Mouse (Mus musculus): ENCODE results near the gene Rec8. TPM values are rescaled to one million over a fixed set of nuclear protein-coding genes. Genes with fewer than 3 reads are reported as not detected.

The Rec8 gene
- total RNA-seq, 2 experiments from 2014 or later, result 2.2 to 3.7 TPM

DNA sequence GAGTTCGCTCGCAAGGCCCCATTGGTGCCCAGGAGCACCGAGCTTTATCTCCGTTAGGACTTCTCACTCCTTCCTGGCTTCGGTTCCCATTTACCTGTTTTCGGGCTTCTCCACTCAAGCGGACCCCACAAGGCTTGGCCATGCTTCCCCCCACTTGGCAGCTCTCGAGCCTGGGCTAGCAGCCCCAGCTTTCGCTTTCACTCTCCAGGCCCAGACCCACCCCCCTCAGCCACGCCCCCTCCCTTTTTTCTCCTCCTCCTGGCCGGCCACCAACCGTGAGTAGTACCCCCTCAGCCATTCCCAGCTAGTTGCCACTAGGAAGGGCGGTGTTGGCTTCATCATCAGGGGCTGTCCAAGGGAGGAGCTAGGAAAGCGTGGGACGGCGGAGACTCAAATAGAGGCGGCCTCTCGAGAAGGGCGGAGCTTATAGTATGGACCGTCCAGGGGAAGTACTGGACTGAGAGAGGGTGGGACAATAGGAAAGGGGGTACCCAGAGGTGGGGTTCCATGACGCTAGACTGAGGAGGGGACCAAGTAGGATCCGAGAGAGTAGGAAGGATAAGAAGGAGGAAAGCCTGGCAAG is 27.0 kb upstream of the Rec8 start, which contains the start of gene Psme2:
Gene Psme2, minus strand, starts transcription at position 366 of the 583 bp plus-strand sequence.
- intact Hi-C loops (cut with DNase I), result loop anchor here (5.0 kb wide), 1 partner anchor 46 kb away; the partner anchor contains the start of genes Gm49378 and Ipo4

GRCm38 (mm10) chr14:55591331-55591891 is 26.4 kb upstream of the Rec8 start, which contains the start of gene Rnf31:
Gene Rnf31, plus strand, starts transcription at chr14:55591708.
- peak; percentile 93 to 98 for DNase-seq (ENCODE audit: low spot score in 2 of 2)
- intact Hi-C loops (cut with DNase I), result loop anchor here (5.0 kb wide), 1 partner anchor 46 kb away; the partner anchor contains the start of genes Gm49378 and Ipo4

More for the DNA sequence above, 27.0 kb upstream of the Rec8 start, which contains the start of gene Psme2:
- peak; percentile 88 to 97 for DNase-seq (ENCODE audit: low spot score in 2 of 2)

GRCm38 (mm10) chr14:55592226-55592625 is 25.6 kb upstream of the Rec8 start:
- intact Hi-C loops (cut with DNase I), result loop anchor here (5.0 kb wide), 1 partner anchor 45 kb away; the partner anchor contains the start of genes Gm49378 and Ipo4
- no peak for DNase-seq (ENCODE audit: low spot score in 2 of 2)

DNA sequence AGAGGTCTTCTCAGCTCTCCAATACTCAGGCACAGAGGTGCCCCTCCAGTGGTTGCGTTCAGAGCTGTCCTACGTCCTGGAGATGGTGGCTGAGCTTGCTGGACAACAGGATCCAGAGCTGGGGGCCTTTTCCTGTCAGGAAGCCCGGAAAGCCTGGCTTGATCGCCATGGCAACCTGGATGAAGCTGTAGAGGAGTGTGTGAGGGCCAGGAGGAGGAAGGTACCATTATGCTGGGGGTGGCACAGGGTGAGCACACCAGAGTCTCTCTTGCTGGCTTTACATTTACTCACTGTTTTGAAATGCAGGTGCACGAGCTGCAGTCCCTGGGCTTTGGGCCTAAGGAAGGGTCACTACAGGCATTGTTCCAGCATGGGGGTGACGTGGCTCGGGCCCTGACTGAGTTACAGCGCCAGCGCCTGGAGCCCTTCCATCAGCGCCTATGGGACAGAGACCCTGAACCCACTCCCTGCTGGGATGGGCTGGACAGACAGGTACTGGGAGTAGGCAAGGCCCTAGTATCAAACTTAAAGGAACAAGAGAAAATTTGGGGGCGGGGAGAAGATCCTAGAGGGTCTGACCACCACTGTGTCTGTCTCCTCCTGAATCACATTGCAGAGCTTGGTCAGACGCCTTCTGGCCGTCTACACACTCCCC is 21.7 kb upstream of the Rec8 start:
- peak in 1 of 2 experiments; percentile 46 for DNase-seq (ENCODE audit: low spot score in 2 of 2)
- intact Hi-C loops (cut with DNase I), result no loop called here

DNA sequence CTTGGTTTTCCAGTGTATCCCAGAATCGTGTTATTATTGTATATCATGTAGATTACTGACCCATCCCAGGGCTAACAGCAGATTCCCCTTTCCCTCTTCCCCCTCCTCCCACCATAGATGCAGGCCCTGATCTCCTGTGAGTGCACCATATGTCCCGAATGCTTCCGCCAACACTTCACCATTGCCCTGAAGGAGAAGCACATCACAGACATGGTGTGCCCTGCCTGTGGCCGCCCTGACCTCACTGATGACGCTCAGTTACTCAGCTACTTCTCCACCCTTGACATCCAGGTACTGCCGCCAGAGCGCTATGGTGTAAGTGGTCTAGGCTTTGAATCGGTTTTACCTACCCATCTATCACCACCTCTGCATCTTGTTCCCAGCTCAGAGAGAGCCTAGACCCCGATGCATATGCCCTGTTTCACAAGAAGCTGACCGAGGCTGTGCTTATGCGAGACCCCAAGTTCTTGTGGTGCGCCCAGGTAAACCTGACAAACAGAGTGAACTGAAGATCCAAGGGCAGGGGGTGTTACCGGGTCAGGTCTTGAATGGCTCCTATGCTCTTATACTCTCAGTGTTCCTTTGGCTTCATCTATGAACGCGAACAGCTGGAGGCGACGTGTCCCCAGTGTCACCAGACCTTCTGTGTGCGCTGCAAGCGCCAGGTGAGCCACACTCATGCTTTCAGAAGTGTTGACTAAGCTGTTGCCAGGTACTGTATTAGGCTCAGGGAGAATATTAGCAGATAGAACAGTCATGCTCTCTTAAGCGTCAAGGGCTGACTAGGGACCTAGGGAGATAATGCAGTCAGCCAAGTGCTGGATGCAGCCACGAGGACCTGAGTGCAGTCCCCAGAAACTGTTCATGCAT is 19.1 kb upstream of the Rec8 start:
- intact Hi-C loops (cut with DNase I), result no loop called here
- no peak for DNase-seq (ENCODE audit: low spot score in 2 of 2)

DNA sequence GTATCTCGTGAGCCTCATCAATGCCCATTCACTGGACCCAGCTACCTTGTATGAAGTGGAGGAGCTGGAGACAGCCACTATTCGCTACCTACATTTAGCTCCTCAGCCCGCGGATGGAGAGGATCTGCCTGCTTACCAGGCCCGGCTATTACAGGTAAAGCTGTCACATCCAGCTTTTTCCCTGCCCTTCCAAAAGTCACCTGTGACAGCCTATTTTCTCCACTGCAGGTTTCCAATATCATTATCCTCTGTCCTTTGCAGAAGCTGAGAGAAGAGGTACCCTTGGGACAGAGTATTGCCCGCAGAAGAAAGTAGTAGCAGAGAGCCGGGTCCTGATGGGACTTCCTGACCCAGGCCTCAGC is 14.6 kb upstream of the Rec8 start, which contains the start of gene Irf9:
Gene Irf9, plus strand, starts transcription at position 301 of the 362 bp plus-strand sequence.
- intact Hi-C loops (cut with DNase I), result no loop called here

DNA sequence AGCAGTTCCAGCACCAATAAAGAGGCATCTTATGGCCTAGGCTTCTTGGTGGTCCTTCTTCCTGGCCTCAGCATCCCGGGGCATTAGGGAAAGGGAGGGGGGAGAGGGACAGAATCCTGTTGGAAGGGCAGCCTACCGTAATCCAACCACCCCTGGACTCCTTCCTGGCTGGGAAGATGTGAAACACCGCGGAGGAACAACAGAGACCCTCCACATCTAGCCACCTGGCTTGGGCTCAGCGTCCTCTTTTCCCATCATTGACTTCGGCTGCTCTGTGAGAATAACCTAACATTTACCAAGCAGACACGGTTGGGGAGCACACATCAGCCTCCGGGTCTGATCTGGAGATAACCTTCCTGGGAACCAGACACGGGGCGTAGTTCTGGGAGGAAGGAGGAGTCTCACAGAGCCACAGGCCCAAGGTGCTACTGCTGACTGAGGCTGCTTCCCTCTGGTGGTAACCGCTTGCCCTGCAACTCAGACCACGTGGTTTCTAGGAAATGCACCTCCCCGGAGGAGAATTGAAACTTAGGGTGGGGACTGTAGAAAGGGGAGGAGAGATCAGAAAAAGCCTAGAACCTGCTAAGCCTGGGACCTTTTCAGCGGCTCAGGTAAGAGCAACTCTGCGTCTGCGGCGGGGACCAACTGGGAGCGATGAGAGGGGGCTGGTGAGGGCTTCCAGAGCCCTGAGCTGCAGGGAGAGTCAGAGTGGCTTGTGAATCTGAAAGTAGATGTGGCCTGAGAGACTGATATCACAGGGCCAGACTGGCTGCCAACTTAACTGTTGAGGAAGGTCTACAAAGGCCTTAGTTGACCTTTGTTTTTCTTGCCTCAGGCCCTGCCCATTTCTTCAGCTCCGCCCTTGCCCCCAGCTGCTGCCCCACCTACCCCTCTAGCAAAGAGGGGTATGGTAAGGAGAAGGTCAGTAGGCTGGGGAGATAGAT is 13.9 kb upstream of the Rec8 start:
- intact Hi-C loops (cut with DNase I), result loop anchor here (2.0 kb wide), 1 partner anchor 31 kb away; the partner anchor contains the start of gene Ipo4
- DNase-seq (ENCODE audit: low spot score in 2 of 2), result peak; percentile 83 to 92

More for the DNA sequence above, 14.6 kb upstream of the Rec8 start, which contains the start of gene Irf9:
- DNase-seq (ENCODE audit: low spot score in 2 of 2), result no peak

DNA sequence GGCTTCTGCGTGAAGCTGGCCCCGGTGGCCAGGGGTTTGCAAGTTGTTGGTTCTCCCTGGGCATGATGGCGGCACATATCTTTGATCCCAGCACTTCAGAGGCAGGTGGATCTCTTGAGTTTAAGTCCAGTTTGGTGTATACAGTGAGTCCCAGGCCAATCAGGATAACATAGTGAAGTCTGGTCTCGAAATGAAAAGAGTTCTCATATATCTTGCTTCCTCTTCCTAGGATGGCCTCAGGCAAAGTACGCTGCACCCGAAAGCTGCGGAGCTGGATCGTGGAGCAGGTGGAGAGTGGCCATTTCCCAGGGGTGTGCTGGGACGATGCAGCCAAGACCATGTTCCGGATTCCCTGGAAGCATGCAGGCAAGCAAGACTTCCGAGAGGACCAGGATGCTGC is 13.0 kb upstream of the Rec8 start:
- DNase-seq (ENCODE audit: low spot score in 2 of 2), result no peak
- intact Hi-C loops (cut with DNase I), result loop anchor here (2.0 kb wide), 1 partner anchor 30 kb away; the partner anchor contains the start of gene Ipo4

DNA sequence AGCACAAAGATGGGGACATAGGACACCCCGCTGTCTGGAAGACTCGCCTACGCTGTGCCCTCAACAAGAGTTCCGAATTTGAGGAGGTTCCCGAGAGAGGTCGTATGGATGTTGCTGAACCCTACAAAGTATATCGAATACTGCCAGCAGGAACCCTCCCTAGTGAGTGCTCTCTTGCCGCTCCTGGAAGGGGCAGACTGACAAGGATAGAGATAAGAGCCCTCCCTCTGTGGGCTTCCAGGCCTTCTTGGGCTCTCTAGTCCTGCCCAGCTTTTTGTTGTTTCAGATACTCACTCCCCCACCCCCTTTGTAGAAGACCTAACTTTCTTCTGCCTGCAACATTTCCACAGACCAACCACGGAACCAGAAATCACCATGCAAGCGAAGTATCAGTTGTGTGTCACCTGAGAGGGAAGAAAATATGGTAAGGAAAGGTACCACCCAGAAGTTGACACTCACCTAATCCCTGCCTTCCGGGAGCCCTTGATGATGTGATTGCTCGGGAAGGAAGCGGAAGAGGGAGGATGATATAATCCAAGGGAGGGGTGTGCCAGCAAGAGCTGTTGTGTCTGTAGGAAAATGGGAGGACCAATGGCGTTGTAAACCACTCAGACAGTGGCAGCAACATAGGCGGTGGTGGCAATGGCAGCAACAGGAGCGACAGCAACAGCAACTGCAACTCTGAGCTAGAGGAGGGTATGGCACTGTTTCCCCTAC is 11.9 kb upstream of the Rec8 start:
- intact Hi-C loops (cut with DNase I), result loop anchor here (2.0 kb wide), 1 partner anchor 29 kb away; the partner anchor contains the start of gene Ipo4
- DNase-seq (ENCODE audit: low spot score in 2 of 2), result no peak

GRCm38 (mm10) chr14:55608339-55608738 is 9.5 kb upstream of the Rec8 start:
- intact Hi-C loops (cut with DNase I), result no loop called here
- DNase-seq (ENCODE audit: low spot score in 2 of 2), result no peak

- DNase-seq (ENCODE audit: low spot score in 2 of 2), result no peak
- intact Hi-C loops (cut with DNase I), result no loop called here
Observed at GRCm38 (mm10) chr14:55613346-55613745, 4.5 kb upstream of the Rec8 start.

GRCm38 (mm10) chr14:55614565-55615178 is 3.2 kb upstream of the Rec8 start:
- intact Hi-C loops (cut with DNase I), result no loop called here
- DNase-seq (ENCODE audit: low spot score in 2 of 2), result no peak

- intact Hi-C loops (cut with DNase I), result no loop called here
- DNase-seq (ENCODE audit: low spot score in 2 of 2), result no peak
Observed at GRCm38 (mm10) chr14:55615876-55616275, 2.0 kb upstream of the Rec8 start.

DNA sequence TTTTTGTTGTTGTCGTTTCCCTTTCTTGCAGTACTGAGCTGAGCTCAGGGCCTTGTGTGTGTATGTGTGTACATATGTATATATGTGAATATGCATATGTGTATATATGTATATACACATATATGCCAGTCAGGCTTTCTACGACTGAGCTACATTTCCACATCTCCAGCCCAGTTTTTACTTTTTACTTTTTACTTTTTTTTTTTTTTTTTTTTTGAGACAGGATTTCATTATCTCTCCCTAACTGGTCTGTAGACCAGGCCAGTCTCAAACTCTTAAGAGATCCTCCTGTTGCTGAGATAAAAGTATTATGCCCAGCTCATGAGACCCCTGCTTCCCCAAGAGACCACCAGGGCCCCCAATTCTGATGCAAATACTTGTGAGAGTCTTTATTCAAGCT is 993 bp upstream of the Rec8 start:
- DNase-seq (ENCODE audit: low spot score in 2 of 2), result no peak
- intact Hi-C loops (cut with DNase I), result no loop called here

DNA sequence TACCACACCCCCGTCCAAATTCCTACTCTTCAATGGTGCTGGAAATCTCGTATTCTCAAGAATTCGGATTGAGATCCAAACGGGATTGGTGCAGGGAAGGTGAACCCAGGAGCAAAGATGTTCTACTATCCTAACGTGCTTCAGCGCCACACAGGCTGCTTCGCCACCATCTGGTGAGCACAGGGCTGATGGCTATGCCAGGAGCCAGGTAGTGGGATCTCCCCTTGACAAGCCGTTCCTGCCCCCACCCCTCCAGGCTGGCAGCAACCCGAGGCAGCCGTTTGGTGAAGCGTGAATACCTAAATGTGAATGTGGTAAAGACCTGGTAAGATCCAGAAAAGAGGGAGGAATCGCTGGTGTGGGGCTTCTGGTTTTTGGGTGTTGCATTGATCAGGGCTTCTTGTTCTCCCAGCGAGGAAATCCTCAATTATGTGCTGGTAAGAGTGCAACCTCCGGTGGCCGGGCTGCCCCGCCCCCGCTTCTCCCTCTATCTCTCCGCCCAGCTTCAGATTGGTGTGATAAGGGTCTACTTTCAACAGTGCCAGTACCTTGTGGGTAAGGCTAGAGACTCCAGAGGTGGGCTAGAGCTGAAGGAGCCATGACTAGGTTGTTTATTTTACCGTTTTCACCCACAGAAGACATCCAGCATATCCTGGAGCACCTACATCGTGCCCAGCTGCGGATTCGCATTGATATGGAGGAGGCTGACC is 804 bp downstream of the Rec8 start:
- intact Hi-C loops (cut with DNase I), result no loop called here
- no peak for DNase-seq (ENCODE audit: low spot score in 2 of 2)

DNA sequence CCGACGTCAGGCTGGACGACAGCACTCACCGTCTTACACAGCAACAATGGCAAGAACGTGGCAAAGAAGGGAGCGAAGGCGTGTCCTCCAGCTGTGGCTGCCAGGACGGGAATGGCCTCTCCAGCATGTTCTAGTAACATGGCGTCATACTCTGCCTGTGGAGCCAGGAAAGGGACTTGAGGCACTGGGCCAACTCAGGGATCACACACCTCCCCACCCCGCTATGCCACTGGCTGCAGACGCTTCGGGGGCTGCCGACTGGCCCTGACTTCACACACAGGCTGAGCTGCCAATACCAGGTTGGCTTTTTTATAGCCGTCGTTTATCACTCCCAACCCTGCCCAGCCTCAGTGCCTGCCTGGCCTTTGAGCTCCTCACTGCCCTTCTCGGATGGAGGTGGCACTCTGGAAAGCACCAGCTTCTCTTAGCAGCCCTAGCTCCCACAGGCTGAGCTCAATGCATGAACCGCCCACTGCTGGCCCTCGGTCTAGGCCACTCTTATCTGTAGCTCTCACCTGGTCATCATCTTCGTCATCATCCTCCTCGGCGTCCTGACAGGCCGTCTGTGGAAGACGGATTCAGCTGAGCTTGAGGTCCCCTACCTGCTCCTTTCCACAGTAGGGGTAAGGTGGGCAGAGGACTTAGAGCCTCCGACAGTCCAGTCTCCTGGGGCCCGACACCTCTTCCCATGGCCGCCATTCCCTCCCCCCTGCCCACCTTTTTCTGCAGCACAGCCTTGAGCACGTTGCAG is 10.4 kb downstream of the Rec8 start:
- intact Hi-C loops (cut with DNase I), result no loop called here
- DNase-seq (ENCODE audit: low spot score in 2 of 2), result no peak

Measured in left cerebral cortex, postnatal 25 days (tissue).